Mouse (Mus musculus): ENCODE results near the gene Kcnj5.

- TF ChIP-seq CTCF (IDR thresholded peaks at IDR 0.05; ENCODE audit: control insufficient read depth, insufficient read depth, insufficient replicate concordance, low read depth, low read length) (no peak), POLR2A (IDR thresholded peaks at IDR 0.05; ENCODE audit: control insufficient read depth, low read depth, low read length) (no peak)
These were observed 30.1 kb downstream of the Kcnj5 start for GRCm38 (mm10) chr9:32314071-32314470.
